Mouse (Mus musculus): Measurements from ENCODE around the gene N4bp2. TPM values are rescaled to one million over a fixed set of nuclear protein-coding genes. Genes with fewer than 3 reads are reported as not detected.

N4bp2 gene
- polyA plus RNA-seq, 1 experiment from 2014 or later: 37.4 TPM

DNA sequence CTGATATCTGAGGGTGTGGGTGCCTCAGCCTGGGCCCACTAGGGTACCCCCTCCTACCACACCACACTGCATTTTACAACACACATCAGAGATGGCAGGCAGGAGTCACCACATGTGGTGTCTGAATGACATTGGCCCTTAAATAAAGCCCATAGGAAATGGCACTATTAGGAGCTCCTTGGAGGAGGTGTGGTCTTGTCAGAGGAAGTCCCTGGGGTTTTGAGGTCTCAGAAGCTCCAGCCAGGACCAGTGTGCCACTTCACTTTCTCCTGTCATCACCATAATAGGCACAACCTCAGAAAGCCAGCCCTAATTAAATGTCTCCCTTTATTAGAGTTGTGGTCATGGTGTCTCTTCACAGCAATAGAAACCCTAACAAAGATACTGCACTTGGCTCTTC lies 14.4 kb upstream of the N4bp2 start:
- Histone ChIP-seq H3K4me2 (replicated peaks) (no peak overlapping the region), H3K4me3 (no peak overlapping the region), H3K36me3 (no peaks in the 10 kb centered on the region), H3K4me1 (no peaks in the 10 kb centered on the region; the same call in 1 of the 2 replicates), H3K27me3 (no peaks in the 10 kb centered on the region), H3K27ac (no peak overlapping the region), H3K9ac (no peak overlapping the region), H3K9me3 (replicated peaks) (no peaks in the 10 kb centered on the region)
- ATAC-seq (ENCODE audit: low FRiP score): no peak

- Histone ChIP-seq H3K4me2 (replicated peaks) (no peak overlapping the region), H3K4me1 (no peaks in the 10 kb centered on the region; the same call in 1 of the 2 replicates), H3K9me3 (replicated peaks) (no peaks in the 10 kb centered on the region), H3K27ac (no peak overlapping the region), H3K9ac (no peak overlapping the region), H3K27me3 (no peaks in the 10 kb centered on the region), H3K4me3 (no peak overlapping the region), H3K36me3 (no peaks in the 10 kb centered on the region)
- no peak for ATAC-seq (ENCODE audit: low FRiP score)
- 58% methylated on average over 4 of the region's 4 CpGs for WGBS
Observed at GRCm38 (mm10) chr5:65752021-65752420, 11.3 kb upstream of the N4bp2 start.

DNA sequence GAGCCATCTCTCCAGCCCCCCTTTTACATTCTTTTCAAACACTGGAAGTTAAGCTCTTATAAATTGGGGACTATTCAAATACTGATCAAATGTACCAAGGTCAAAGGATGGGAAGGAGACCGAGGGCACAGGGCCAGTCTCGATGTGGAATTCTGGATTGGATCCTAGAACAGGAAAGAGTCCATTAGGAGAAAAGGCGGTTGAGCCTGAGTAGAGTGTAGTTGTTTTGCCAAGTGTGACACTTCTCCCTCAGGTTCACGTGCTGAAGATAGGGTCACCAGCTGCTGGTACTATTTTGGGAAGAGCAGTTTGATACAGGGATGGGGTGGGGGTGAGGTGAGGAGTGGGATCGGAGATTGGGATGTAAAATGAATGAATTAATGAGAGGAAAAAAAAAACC lies 7.5 kb upstream of the N4bp2 start:
- 95% methylated on average over 5 of the region's 5 CpGs for WGBS
- no peaks in the 10 kb centered on the region for H3K27me3 ChIP-seq
- no peaks in the 10 kb centered on the region for H3K4me1 ChIP-seq
- no peak overlapping the region for H3K27ac ChIP-seq
- ATAC-seq (ENCODE audit: low FRiP score): no peak
- H3K4me2 ChIP-seq (replicated peaks): no peak overlapping the region
- H3K9ac ChIP-seq: no peak overlapping the region
- no peaks in the 10 kb centered on the region for H3K36me3 ChIP-seq
- H3K9me3 ChIP-seq (replicated peaks): no peaks in the 10 kb centered on the region
- H3K4me3 ChIP-seq: no peak overlapping the region

GRCm38 (mm10) chr5:65757110-65757509 lies 6.2 kb upstream of the N4bp2 start:
- H3K4me2 ChIP-seq (replicated peaks): no peak overlapping the region
- no peak overlapping the region for H3K27ac ChIP-seq
- 86% methylated on average over 1 of the region's 1 CpGs for WGBS

GRCm38 (mm10) chr5:65760041-65760440 lies 3.3 kb upstream of the N4bp2 start:
- no peaks in the 10 kb centered on the region for H3K36me3 ChIP-seq
- H3K9me3 ChIP-seq (replicated peaks): no peaks in the 10 kb centered on the region
- no peak for ATAC-seq (ENCODE audit: low FRiP score)
- 92% methylated on average over 4 of the region's 4 CpGs for WGBS
- H3K27ac ChIP-seq: no peak overlapping the region
- no peak overlapping the region for H3K9ac ChIP-seq
- no peak overlapping the region for H3K4me2 ChIP-seq (replicated peaks)
- no peak overlapping the region for H3K4me3 ChIP-seq
- no peaks in the 10 kb centered on the region for H3K4me1 ChIP-seq
- no peaks in the 10 kb centered on the region for H3K27me3 ChIP-seq

More at GRCm38 (mm10) chr5:65757110-65757509, 6.2 kb upstream of the N4bp2 start:
- Histone ChIP-seq H3K9me3 (replicated peaks) (no peaks in the 10 kb centered on the region), H3K9ac (no peak overlapping the region), H3K4me3 (no peak overlapping the region), H3K27me3 (no peaks in the 10 kb centered on the region), H3K4me1 (no peaks in the 10 kb centered on the region), H3K36me3 (no peaks in the 10 kb centered on the region)
- ATAC-seq (ENCODE audit: low FRiP score): no peak

DNA sequence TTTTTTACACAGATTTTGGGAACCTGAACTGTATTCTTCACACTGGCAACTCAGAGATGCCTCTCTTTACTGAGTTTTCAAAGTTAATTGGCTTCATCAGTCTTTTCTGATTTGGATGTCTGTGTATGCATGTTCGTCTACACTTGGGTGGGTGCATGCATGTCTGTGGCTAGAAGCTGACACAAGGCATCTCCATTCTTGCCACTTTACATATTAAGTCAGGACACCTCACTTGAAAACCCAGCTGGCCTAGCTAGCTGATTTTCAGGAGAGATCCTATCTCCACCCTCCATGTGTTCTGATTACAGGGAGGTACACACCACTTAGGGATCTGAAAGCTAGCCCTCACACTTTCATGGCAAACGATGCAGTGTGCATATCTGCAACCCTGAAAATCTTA lies 2.7 kb upstream of the N4bp2 start:
- no peak overlapping the region for H3K9ac ChIP-seq
- 92% methylated on average over 2 of the region's 2 CpGs for WGBS
- no peak overlapping the region for H3K4me3 ChIP-seq
- H3K27ac ChIP-seq: no peak overlapping the region
- no peaks in the 10 kb centered on the region for H3K27me3 ChIP-seq
- H3K4me2 ChIP-seq (replicated peaks): no peak overlapping the region
- no peaks in the 10 kb centered on the region for H3K9me3 ChIP-seq (replicated peaks)
- peaks cover 3% of the 10 kb centered on the region for H3K4me1 ChIP-seq
- ATAC-seq (ENCODE audit: low FRiP score): no peak
- H3K36me3 ChIP-seq: no peaks in the 10 kb centered on the region

GRCm38 (mm10) chr5:65761020-65761419 lies 2.3 kb upstream of the N4bp2 start:
- H3K9me3 ChIP-seq (replicated peaks): no peaks in the 10 kb centered on the region
- peaks cover 5% of the 10 kb centered on the region for H3K4me1 ChIP-seq
- H3K27ac ChIP-seq: no peak overlapping the region
- 84% methylated on average over 5 of the region's 5 CpGs for WGBS
- ATAC-seq (ENCODE audit: low FRiP score): no peak
- no peaks in the 10 kb centered on the region for H3K27me3 ChIP-seq
- H3K36me3 ChIP-seq: no peaks in the 10 kb centered on the region
- no peak overlapping the region for H3K4me3 ChIP-seq
- no peak overlapping the region for H3K9ac ChIP-seq
- no peak overlapping the region for H3K4me2 ChIP-seq (replicated peaks)

DNA sequence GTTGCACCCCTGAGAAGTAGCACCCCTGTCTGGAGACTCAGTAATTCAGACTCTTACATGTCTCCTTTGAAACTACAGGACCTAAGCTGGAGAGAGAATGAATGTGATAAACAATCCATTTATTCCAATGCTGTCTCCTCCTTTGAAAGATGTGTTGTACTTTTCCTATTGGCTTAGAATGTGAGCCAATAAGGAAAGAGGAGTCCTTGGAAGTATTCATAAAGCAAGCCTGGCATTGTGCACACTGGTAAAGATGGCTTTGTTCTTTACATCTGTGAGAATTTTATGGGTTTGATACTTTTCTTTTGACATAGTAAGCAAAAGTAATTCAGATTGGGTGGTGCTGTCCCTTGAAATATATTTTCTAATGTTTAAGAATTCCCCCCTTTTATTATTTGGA lies 1.4 kb upstream of the N4bp2 start:
- H3K9ac ChIP-seq: no peak overlapping the region
- peaks cover 7% of the 10 kb centered on the region for H3K4me1 ChIP-seq
- H3K4me3 ChIP-seq: no peak overlapping the region
- no peaks in the 10 kb centered on the region for H3K36me3 ChIP-seq
- ATAC-seq (ENCODE audit: low FRiP score): peak; percentile 23; the same call in 1 of the 2 replicates
- peak overlapping the region; percentile 13 for H3K4me2 ChIP-seq (replicated peaks)
- H3K9me3 ChIP-seq (replicated peaks): no peaks in the 10 kb centered on the region
- no peak overlapping the region; the same call in 1 of the 2 replicates for H3K27ac ChIP-seq
- no peaks in the 10 kb centered on the region for H3K27me3 ChIP-seq

DNA sequence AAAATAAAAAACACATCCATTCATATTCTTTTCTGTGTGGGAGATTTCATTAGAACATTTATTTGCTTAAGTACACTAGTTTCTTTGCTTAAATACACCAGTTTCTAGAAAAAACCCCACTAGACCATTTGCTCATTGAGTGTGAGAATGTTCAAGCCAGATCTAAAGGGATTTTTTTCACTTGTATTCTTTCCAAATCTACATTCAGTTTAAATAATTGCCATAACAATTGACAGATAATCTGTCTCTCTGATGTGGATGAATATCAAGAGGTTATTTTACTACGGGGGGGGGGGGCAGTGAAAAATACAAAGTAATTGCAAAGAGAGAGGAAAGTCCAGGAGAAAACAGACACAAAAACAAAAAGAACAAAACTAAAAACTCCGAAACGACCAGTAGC lies 635 bp upstream of the N4bp2 start:
- Histone ChIP-seq H3K27ac (peak overlapping the region; percentile 100), H3K4me1 (peaks cover 7% of the 10 kb centered on the region), H3K9me3 (replicated peaks) (no peaks in the 10 kb centered on the region), H3K27me3 (no peaks in the 10 kb centered on the region), H3K36me3 (no peaks in the 10 kb centered on the region), H3K9ac (peak overlapping the region; percentile 99), H3K4me3 (peak overlapping the region; percentile 87), H3K4me2 (replicated peaks) (peak overlapping the region; percentile 69)
- WGBS: 2% methylated on average over 3 of the region's 3 CpGs
- ATAC-seq (ENCODE audit: low FRiP score): no peak

GRCm38 (mm10) chr5:65763916-65764785 lies 830 bp downstream of the N4bp2 start:
- peak overlapping the region; percentile 87 for H3K4me3 ChIP-seq
- no peaks in the 10 kb centered on the region for H3K27me3 ChIP-seq

DNA sequence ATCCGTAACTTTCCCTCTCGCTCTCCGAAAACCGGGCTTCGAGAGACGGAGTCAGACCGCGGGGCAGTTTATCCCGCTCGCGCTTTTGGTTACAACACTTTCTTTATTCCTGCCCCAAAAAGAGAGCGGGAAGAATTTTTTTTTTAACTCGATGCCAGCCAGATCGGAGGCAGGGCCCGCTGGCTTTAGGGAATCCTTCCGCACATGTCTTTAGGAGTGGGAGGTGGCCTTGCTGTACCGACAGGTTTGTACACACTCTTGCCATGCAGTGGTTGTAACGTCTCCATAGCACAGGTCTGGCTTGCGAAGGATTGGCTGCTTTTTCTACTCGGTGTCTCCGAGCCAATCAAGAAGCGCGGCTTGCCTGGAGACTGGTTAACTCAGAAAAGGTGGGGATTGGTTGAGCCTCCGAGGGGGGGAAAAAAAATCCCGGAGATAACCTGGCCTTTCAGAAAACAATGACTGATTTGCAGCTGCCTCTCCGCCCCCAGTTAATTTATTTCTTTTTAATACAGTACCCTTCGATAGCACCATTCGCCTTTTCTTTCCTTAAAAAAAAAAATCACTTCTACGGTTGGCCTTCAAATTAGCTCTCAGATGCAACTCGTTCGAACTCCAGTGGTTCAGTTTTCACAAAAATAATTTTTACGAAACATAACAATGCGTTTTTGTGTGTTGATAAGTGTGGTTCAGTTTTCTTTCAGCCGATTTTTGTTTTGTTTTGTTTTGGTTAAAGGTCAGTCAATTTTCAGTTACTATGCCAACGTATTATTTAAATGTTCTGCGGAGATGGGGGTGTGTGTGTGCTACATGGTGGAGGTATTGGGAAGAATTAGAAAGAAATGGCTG lies 1.7 kb downstream of the N4bp2 start:
- peak overlapping the region; percentile 69 for H3K4me2 ChIP-seq (replicated peaks)
- H3K27ac ChIP-seq: peak overlapping the region; percentile 100
- no peaks in the 10 kb centered on the region for H3K9me3 ChIP-seq (replicated peaks)
- peak overlapping the region; percentile 87 for H3K4me3 ChIP-seq
- peak overlapping the region; percentile 99 for H3K9ac ChIP-seq
- WGBS: 6% methylated on average over 36 of the region's 36 CpGs
- H3K4me1 ChIP-seq: peaks cover 7% of the 10 kb centered on the region
- peak; percentile 85 for ATAC-seq (ENCODE audit: low FRiP score)
- no peaks in the 10 kb centered on the region for H3K27me3 ChIP-seq
- H3K36me3 ChIP-seq: no peaks in the 10 kb centered on the region

More at GRCm38 (mm10) chr5:65763916-65764785, 830 bp downstream of the N4bp2 start:
- H3K4me1 ChIP-seq: peaks cover 7% of the 10 kb centered on the region
- H3K9me3 ChIP-seq (replicated peaks): no peaks in the 10 kb centered on the region
- under 1% methylated on average over 58 of the region's 121 CpGs for WGBS
- H3K27ac ChIP-seq: peak overlapping the region; percentile 100
- peak overlapping the region; percentile 99 for H3K9ac ChIP-seq
- peak overlapping the region; percentile 69 for H3K4me2 ChIP-seq (replicated peaks)
- no peaks in the 10 kb centered on the region for H3K36me3 ChIP-seq
- peak; percentile 93 for ATAC-seq (ENCODE audit: low FRiP score)

GRCm38 (mm10) chr5:65765635-65765911 lies 2.3 kb downstream of the N4bp2 start:
- peak overlapping the region; percentile 54 for H3K9ac ChIP-seq
- 0 out of 2 replicates have a peak overlapping the region, but pooled peaks have one; percentile 100 for H3K27ac ChIP-seq

More at GRCm38 (mm10) chr5:65765635-65765911, 2.3 kb downstream of the N4bp2 start:
- WGBS: 67% methylated on average over 5 of the region's 5 CpGs
- no peaks in the 10 kb centered on the region for H3K36me3 ChIP-seq
- H3K27me3 ChIP-seq: no peaks in the 10 kb centered on the region
- ATAC-seq (ENCODE audit: low FRiP score): no peak
- H3K9me3 ChIP-seq (replicated peaks): no peaks in the 10 kb centered on the region
- peaks cover 7% of the 10 kb centered on the region for H3K4me1 ChIP-seq
- H3K4me3 ChIP-seq: peak overlapping the region; percentile 87
- peak overlapping the region; percentile 69 for H3K4me2 ChIP-seq (replicated peaks)
